Mouse (Mus musculus): ENCODE results near the gene Aim2. TPM values are rescaled to one million over a fixed set of nuclear protein-coding genes. Genes with fewer than 3 reads are reported as not detected.

Gene Aim2
- polyA plus RNA-seq, 1 experiment from 2014 or later, result 2.5 TPM

- Histone ChIP-seq H3K36me3 (no peaks in the 10 kb centered on the region), H3K27me3 (no peaks in the 10 kb centered on the region), H3K4me3 (replicated peaks) (no peak overlapping the region), H3K27ac (replicated peaks) (no peak overlapping the region), H3K4me2 (replicated peaks) (no peak overlapping the region), H3K4me1 (no peaks in the 10 kb centered on the region), H3K9ac (no peak overlapping the region), H3K9me3 (replicated peaks) (no peaks in the 10 kb centered on the region)
- WGBS, result 76% methylated on average over 5 of the region's 5 CpGs
- no peak for ATAC-seq (ENCODE audit: insufficient number of reproducible peaks, low FRiP score, low TSS enrichment, low read depth)
Observed at GRCm38 (mm10) chr1:173404696-173405309, 54.1 kb downstream of the Aim2 start.

GRCm38 (mm10) chr1:173409066-173409465 lies 58.4 kb downstream of the Aim2 start:
- H3K27me3 ChIP-seq, result no peaks in the 10 kb centered on the region
- no peaks in the 10 kb centered on the region for H3K4me1 ChIP-seq
- H3K36me3 ChIP-seq, result no peaks in the 10 kb centered on the region
- H3K4me3 ChIP-seq (replicated peaks), result no peak overlapping the region
- H3K9ac ChIP-seq, result no peak overlapping the region
- H3K9me3 ChIP-seq (replicated peaks), result no peaks in the 10 kb centered on the region
- H3K27ac ChIP-seq (replicated peaks), result no peak overlapping the region
- no peak overlapping the region for H3K4me2 ChIP-seq (replicated peaks)
- ATAC-seq (ENCODE audit: insufficient number of reproducible peaks, low FRiP score, low TSS enrichment, low read depth), result no peak

GRCm38 (mm10) chr1:173411863-173412262 lies 61.2 kb downstream of the Aim2 start:
- ATAC-seq (ENCODE audit: insufficient number of reproducible peaks, low FRiP score, low TSS enrichment, low read depth), result no peak
- no peaks in the 10 kb centered on the region for H3K27me3 ChIP-seq
- no peak overlapping the region for H3K4me2 ChIP-seq (replicated peaks)
- 85% methylated on average over 4 of the region's 4 CpGs for WGBS
- H3K27ac ChIP-seq (replicated peaks), result no peak overlapping the region
- no peak overlapping the region for H3K4me3 ChIP-seq (replicated peaks)
- no peaks in the 10 kb centered on the region for H3K36me3 ChIP-seq
- no peaks in the 10 kb centered on the region for H3K4me1 ChIP-seq
- no peaks in the 10 kb centered on the region for H3K9me3 ChIP-seq (replicated peaks)
- no peak overlapping the region for H3K9ac ChIP-seq

GRCm38 (mm10) chr1:173414631-173415030 lies 64.0 kb downstream of the Aim2 start:
- no peak overlapping the region for H3K4me2 ChIP-seq (replicated peaks)
- no peak for ATAC-seq (ENCODE audit: insufficient number of reproducible peaks, low FRiP score, low TSS enrichment, low read depth)
- 61% methylated on average over 3 of the region's 3 CpGs for WGBS
- no peaks in the 10 kb centered on the region for H3K27me3 ChIP-seq
- H3K9ac ChIP-seq, result no peak overlapping the region
- H3K9me3 ChIP-seq (replicated peaks), result no peaks in the 10 kb centered on the region
- H3K4me3 ChIP-seq (replicated peaks), result no peak overlapping the region
- no peaks in the 10 kb centered on the region for H3K36me3 ChIP-seq
- H3K4me1 ChIP-seq, result no peaks in the 10 kb centered on the region
- H3K27ac ChIP-seq (replicated peaks), result no peak overlapping the region

- Histone ChIP-seq H3K4me3 (replicated peaks) (no peak overlapping the region), H3K36me3 (no peaks in the 10 kb centered on the region), H3K4me2 (replicated peaks) (no peak overlapping the region), H3K4me1 (no peaks in the 10 kb centered on the region), H3K27me3 (no peaks in the 10 kb centered on the region), H3K27ac (replicated peaks) (no peak overlapping the region), H3K9ac (no peak overlapping the region), H3K9me3 (replicated peaks) (no peaks in the 10 kb centered on the region)
- ATAC-seq (ENCODE audit: insufficient number of reproducible peaks, low FRiP score, low TSS enrichment, low read depth), result no peak
- WGBS, result 82% methylated on average over 3 of the region's 3 CpGs
Observed at GRCm38 (mm10) chr1:173418516-173418915, 67.8 kb downstream of the Aim2 start.

GRCm38 (mm10) chr1:173418936-173419621 lies 68.4 kb downstream of the Aim2 start:
- ATAC-seq (ENCODE audit: insufficient number of reproducible peaks, low FRiP score, low TSS enrichment, low read depth), result no peak
- no peak overlapping the region for H3K4me3 ChIP-seq (replicated peaks)
- H3K36me3 ChIP-seq, result no peaks in the 10 kb centered on the region
- H3K4me1 ChIP-seq, result no peaks in the 10 kb centered on the region
- H3K9me3 ChIP-seq (replicated peaks), result no peaks in the 10 kb centered on the region
- WGBS, result 75% methylated on average over 1 of the region's 1 CpGs
- H3K27ac ChIP-seq (replicated peaks), result 0 out of 2 replicates have a peak overlapping the region, but pooled peaks have one; percentile 22
- no peak overlapping the region for H3K4me2 ChIP-seq (replicated peaks)
- H3K27me3 ChIP-seq, result no peaks in the 10 kb centered on the region
- no peak overlapping the region for H3K9ac ChIP-seq

- no peaks in the 10 kb centered on the region for H3K27me3 ChIP-seq
- no peaks in the 10 kb centered on the region for H3K36me3 ChIP-seq
- WGBS, result 77% methylated on average over 6 of the region's 6 CpGs
- H3K4me3 ChIP-seq (replicated peaks), result no peak overlapping the region
- H3K9me3 ChIP-seq (replicated peaks), result no peaks in the 10 kb centered on the region
- H3K4me2 ChIP-seq (replicated peaks), result no peak overlapping the region
- no peaks in the 10 kb centered on the region for H3K4me1 ChIP-seq
- H3K9ac ChIP-seq, result no peak overlapping the region
- no peak for ATAC-seq (ENCODE audit: insufficient number of reproducible peaks, low FRiP score, low TSS enrichment, low read depth)
- no peak overlapping the region for H3K27ac ChIP-seq (replicated peaks)
Observed at GRCm38 (mm10) chr1:173420374-173420773, 69.7 kb downstream of the Aim2 start.

- no peak overlapping the region for H3K4me2 ChIP-seq (replicated peaks)
- H3K4me1 ChIP-seq, result peaks cover 8% of the 10 kb centered on the region
- H3K36me3 ChIP-seq, result no peaks in the 10 kb centered on the region
- H3K27me3 ChIP-seq, result no peaks in the 10 kb centered on the region
- WGBS, result 33% methylated on average over 2 of the region's 2 CpGs
- no peak for ATAC-seq (ENCODE audit: insufficient number of reproducible peaks, low FRiP score, low TSS enrichment, low read depth)
- H3K9me3 ChIP-seq (replicated peaks), result no peaks in the 10 kb centered on the region
- no peak overlapping the region for H3K9ac ChIP-seq
- no peak overlapping the region for H3K4me3 ChIP-seq (replicated peaks)
- no peak overlapping the region for H3K27ac ChIP-seq (replicated peaks)
Observed at GRCm38 (mm10) chr1:173426345-173426744, 75.7 kb downstream of the Aim2 start.

GRCm38 (mm10) chr1:173427385-173427784 lies 76.7 kb downstream of the Aim2 start:
- no peaks in the 10 kb centered on the region for H3K36me3 ChIP-seq
- no peak overlapping the region for H3K9ac ChIP-seq
- H3K4me2 ChIP-seq (replicated peaks), result no peak overlapping the region
- H3K9me3 ChIP-seq (replicated peaks), result no peaks in the 10 kb centered on the region
- WGBS, result 50% methylated on average over 8 of the region's 8 CpGs
- H3K27me3 ChIP-seq, result no peaks in the 10 kb centered on the region
- peaks cover 8% of the 10 kb centered on the region for H3K4me1 ChIP-seq
- no peak overlapping the region for H3K27ac ChIP-seq (replicated peaks)
- ATAC-seq (ENCODE audit: insufficient number of reproducible peaks, low FRiP score, low TSS enrichment, low read depth), result no peak; the same call in 1 of the 2 replicates
- H3K4me3 ChIP-seq (replicated peaks), result no peak overlapping the region

GRCm38 (mm10) chr1:173429995-173430699 lies 79.5 kb downstream of the Aim2 start:
- H3K4me3 ChIP-seq (replicated peaks), result no peak overlapping the region
- H3K4me2 ChIP-seq (replicated peaks), result no peak overlapping the region
- H3K36me3 ChIP-seq, result no peaks in the 10 kb centered on the region
- no peaks in the 10 kb centered on the region for H3K27me3 ChIP-seq
- H3K4me1 ChIP-seq, result peaks cover 8% of the 10 kb centered on the region
- ATAC-seq (ENCODE audit: insufficient number of reproducible peaks, low FRiP score, low TSS enrichment, low read depth), result no peak
- no peaks in the 10 kb centered on the region for H3K9me3 ChIP-seq (replicated peaks)
- WGBS, result 79% methylated on average over 5 of the region's 5 CpGs
- no peak overlapping the region for H3K9ac ChIP-seq
- H3K27ac ChIP-seq (replicated peaks), result no peak overlapping the region

GRCm38 (mm10) chr1:173432411-173432810 lies 81.7 kb downstream of the Aim2 start:
- H3K27ac ChIP-seq (replicated peaks), result no peak overlapping the region
- H3K4me3 ChIP-seq (replicated peaks), result no peak overlapping the region
- no peak overlapping the region for H3K9ac ChIP-seq
- WGBS, result 86% methylated on average over 2 of the region's 2 CpGs
- H3K4me2 ChIP-seq (replicated peaks), result no peak overlapping the region
- ATAC-seq (ENCODE audit: insufficient number of reproducible peaks, low FRiP score, low TSS enrichment, low read depth), result no peak
- H3K4me1 ChIP-seq, result no peaks in the 10 kb centered on the region
- no peaks in the 10 kb centered on the region for H3K36me3 ChIP-seq
- no peaks in the 10 kb centered on the region for H3K9me3 ChIP-seq (replicated peaks)
- H3K27me3 ChIP-seq, result no peaks in the 10 kb centered on the region
